Mouse (Mus musculus) G1E (cell line): ENCODE results near the gene Ccdc92.

Source experiments
- CTCF ChIP-seq: IDR thresholded peaks from 2 replicates; pipeline ENCODE4 v1.5.1; 2012; ENCODE audit warnings: low read depth, low read length, inconsistent platforms, mixed read lengths
- GATA1 ChIP-seq: IDR thresholded peaks from 2 replicates; pipeline ENCODE4 v1.6.1; 2012; ENCODE audit warnings: borderline replicate concordance, low read length, inconsistent platforms, mixed read lengths
- POLR2AphosphoS5 ChIP-seq: IDR thresholded peaks from 2 replicates; pipeline ENCODE4 v1.6.1; 2012; ENCODE audit warnings: low read depth, low read length, inconsistent platforms; ENCODE audit not compliant: insufficient replicate concordance

DNA sequence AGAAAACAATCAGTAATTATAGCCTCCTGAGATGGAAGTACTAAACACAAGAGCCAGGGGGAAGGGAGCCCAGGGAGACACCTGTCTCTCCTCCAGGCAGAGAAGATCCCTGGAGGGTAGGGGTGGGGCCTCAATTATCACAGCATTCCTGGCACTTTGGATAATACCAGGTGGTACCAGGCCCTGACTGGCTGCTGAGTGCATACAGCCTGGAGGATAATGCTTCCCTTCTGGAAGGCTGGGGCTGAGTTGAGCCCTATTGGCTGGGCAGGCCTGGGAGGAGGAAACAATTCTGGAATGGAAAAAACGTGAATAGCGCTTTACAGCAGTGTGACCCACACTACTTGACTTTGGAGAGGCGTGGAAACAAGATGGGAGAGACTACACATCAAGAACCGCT, 10.7 kb downstream of the Ccdc92 start:
- no peak for TF ChIP-seq CTCF
- no peak for TF ChIP-seq GATA1
- no peak for TF ChIP-seq POLR2AphosphoS5
